Mouse (Mus musculus) embryonic facial prominence, embryonic 13.5 days (tissue): ENCODE measurements around the gene Dpm1. TPM values are rescaled to one million over a fixed set of nuclear protein-coding genes. Genes with fewer than 3 reads are reported as not detected.

ENCODE experiments used
- ATAC-seq: fragments of 200-750 bp; cut with Nextera tagmentation; 2 replicates; pipeline ENCODE4 v1.8.0; 2017; ENCODE audit warnings: low read depth; ENCODE audit not compliant: insufficient number of reproducible peaks, insufficient read depth, low FRiP score, low TSS enrichment
- H3K27ac ChIP-seq: fragments of 300-500 bp; sonication (generic); 2 replicates; pipeline ENCODE4 v1.5.1; 2015; ENCODE audit warnings: moderate library complexity, mild to moderate bottlenecking, inconsistent platforms
- H3K27me3 ChIP-seq: fragments of 300-500 bp; sonication (generic); 2 replicates; pipeline ENCODE4 v1.6.1; 2015; ENCODE audit warnings: mild to moderate bottlenecking, inconsistent platforms
- H3K36me3 ChIP-seq: fragments of 300-500 bp; sonication (generic); 2 replicates; pipeline ENCODE4 v1.6.1; 2015; ENCODE audit warnings: mild to moderate bottlenecking, inconsistent platforms
- H3K4me1 ChIP-seq: fragments of 300-500 bp; sonication (generic); 2 replicates; pipeline ENCODE4 v1.6.1; 2015; ENCODE audit warnings: inconsistent platforms
- H3K4me2 ChIP-seq: fragments of 300-500 bp; sonication (generic); 2 replicates; pipeline ENCODE4 v1.6.1; 2015; ENCODE audit warnings: moderate library complexity, mild to moderate bottlenecking, inconsistent platforms
- H3K4me3 ChIP-seq: fragments of 300-500 bp; sonication (generic); 2 replicates; pipeline ENCODE4 v1.5.1; 2015; ENCODE audit warnings: mild to moderate bottlenecking, inconsistent platforms
- H3K9ac ChIP-seq: fragments of 300-500 bp; sonication (generic); 2 replicates; pipeline ENCODE4 v1.6.1; 2015; ENCODE audit warnings: mild to moderate bottlenecking, inconsistent platforms
- H3K9me3 ChIP-seq: fragments of 300-500 bp; sonication (generic); 2 replicates; pipeline ENCODE4 v1.6.1; 2016; ENCODE audit warnings: inconsistent platforms
- WGBS: fragments of 180-500 bp; shearing (Covaris S2); methylation state at CpG from one replicate; pipeline ENCODE4 v1.1.7; 2015; ENCODE audit warnings: mixed read lengths; 5-methylcytosine and 5-hydroxymethylcytosine counted together
- microRNA-seq: library from miRNA; unstranded; fragments of <30 nt; microRNA quantifications from one replicate; pipeline ENCODE4, GENCODE M21; 2016
- polyA plus RNA-seq: library from polyadenylated mRNA; unstranded; fragments of >200 nt; fragmentation: Nextera tagmentation; extraction: Ambion mirVana; gene quantifications from 2 replicates; pipeline ENCODE4 v1.2.1, GENCODE M21; 2015

Dpm1 gene
- polyA plus RNA-seq, 1 experiment from 2014 or later, result 99.5 TPM

DNA sequence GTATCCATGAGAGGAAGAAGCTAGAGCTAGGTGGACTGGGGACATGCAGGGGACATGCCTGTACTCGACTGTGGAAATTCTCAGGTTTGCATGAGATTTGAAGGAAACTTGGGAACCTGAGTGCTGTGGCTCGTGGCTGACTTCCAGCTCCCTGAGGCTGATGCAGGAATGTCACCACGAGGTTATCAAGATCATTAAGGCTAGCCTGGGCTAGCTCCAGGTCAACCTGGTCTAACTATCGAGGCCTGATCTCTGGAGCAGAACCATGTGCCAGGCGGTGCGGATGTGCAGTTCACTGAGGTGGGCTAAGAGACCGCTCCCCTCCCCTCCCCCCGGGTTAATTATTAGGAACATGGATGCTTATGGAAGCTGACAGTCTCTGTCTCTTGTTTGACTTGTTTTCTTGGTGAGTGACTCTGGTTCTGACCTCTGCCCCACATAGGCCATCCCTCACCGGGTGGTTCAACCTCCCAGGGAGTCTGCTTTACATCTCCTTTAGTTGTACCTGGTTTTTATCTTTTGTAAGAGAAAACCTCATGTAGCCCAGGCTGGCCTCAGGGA is 69.9 kb downstream of the Dpm1 start:
- no peaks in the 10 kb centered on the region for H3K36me3 ChIP-seq
- 78% methylated on average over 9 of the region's 9 CpGs for WGBS
- no peaks in the 10 kb centered on the region for H3K9me3 ChIP-seq
- peaks cover 33% of the 10 kb centered on the region for H3K4me1 ChIP-seq
- no peak overlapping the region for H3K4me2 ChIP-seq
- H3K4me3 ChIP-seq, result no peak overlapping the region
- H3K9ac ChIP-seq, result no peak overlapping the region
- H3K27me3 ChIP-seq, result no peaks in the 10 kb centered on the region
- no peak overlapping the region for H3K27ac ChIP-seq
- ATAC-seq, result no peak

Small RNA genes within 50 kb of the gene (microRNA-seq; reads per million reads assigned to microRNA genes)
- not detected for gene Gm24561

Other genes starting within 250 kb of the Dpm1 start
- 7.0 and 7.7 TPM in 2 replicates for gene Ripor3, start 220.0 kb downstream of the Dpm1 start, polyA plus RNA-seq
- 3.0 and 3.9 TPM in 2 replicates for gene Pard6b, start 149.6 kb downstream of the Dpm1 start, polyA plus RNA-seq
- gene Adnp, start 23.5 kb downstream of the Dpm1 start, polyA plus RNA-seq, result 3.1 and 3.9 TPM in 2 replicates
- 26.0 and 29.3 TPM in 2 replicates for gene Gm20716, start 227 bp downstream of the Dpm1 start, polyA plus RNA-seq
- gene Mocs3, start within 50 bp of the Dpm1 start, polyA plus RNA-seq, result 7.5 and 7.6 TPM in 2 replicates
- gene Kcng1, start 51.1 kb upstream of the Dpm1 start, polyA plus RNA-seq, result 2.1 and 2.2 TPM in 2 replicates